Mouse (Mus musculus) bone marrow macrophage, adult 2 months (primary cell): ENCODE measurements at regions not wholly inside any gene's neighbourhood (a gene's known extent, or its start where the extent isn't known, plus 50 kb on each side); places are given as distances from the start of the nearest gene placed in this dataset.

Experiments used
- CTCF ChIP-seq: IDR thresholded peaks from 2 replicates; pipeline ENCODE4 v1.5.1; 2012; ENCODE audit warnings: low read depth, mild to moderate bottlenecking, low read length, moderate library complexity
- POLR2A ChIP-seq: IDR thresholded peaks from 2 replicates; pipeline ENCODE4 v1.6.1; 2012; ENCODE audit warnings: mild to moderate bottlenecking, low read depth, low read length, borderline replicate concordance

GRCm38 (mm10) chr5:119167718-119168117 lies 502.8 kb upstream of the Tbx3 start:
- TF ChIP-seq POLR2A (no peak), CTCF (no peak)
